Mouse (Mus musculus) left cerebral cortex, adult 6 months (tissue): ENCODE results near the gene Tmem198. TPM values are rescaled to one million over a fixed set of nuclear protein-coding genes. Genes with fewer than 3 reads are reported as not detected.

ENCODE experiments used
- long read RNA-seq, 2 experiments: library from polyadenylated mRNA; unstranded; transcript quantifications; one replicate each; pipeline ENCODE4 v2.0.0; 2019 to 2020
- polyA plus RNA-seq: library from polyadenylated mRNA; unstranded; fragments of <200 nt; fragmentation: Nextera tagmentation; gene quantifications from 2 replicates; pipeline ENCODE4 v1.2.3, GENCODE M21; 2021

The Tmem198 gene
- polyA plus RNA-seq: 52.6 and 63.4 TPM in 2 replicates
- long read RNA-seq, experiment 1, transcript Tmem198-202 (5 exons, 2,185 nt): major isoform, 198 of 370 reads
- long read RNA-seq, experiment 1, transcript Tmem198-201 (4 exons, 2,456 nt): minor isoform, 6 of 370 reads
- long read RNA-seq, experiment 1, partial matches to known transcripts: 6 of 370 reads
- long read RNA-seq, experiment 1, other reads (novel, unspliced or antisense): 160 of 370 reads
- long read RNA-seq, experiment 2, transcript Tmem198-202 (5 exons, 2,185 nt): major isoform, 33 of 74 reads
- long read RNA-seq, experiment 2, partial matches to known transcripts: 10 of 74 reads
- long read RNA-seq, experiment 2, other reads (novel, unspliced or antisense): 31 of 74 reads

DNA sequence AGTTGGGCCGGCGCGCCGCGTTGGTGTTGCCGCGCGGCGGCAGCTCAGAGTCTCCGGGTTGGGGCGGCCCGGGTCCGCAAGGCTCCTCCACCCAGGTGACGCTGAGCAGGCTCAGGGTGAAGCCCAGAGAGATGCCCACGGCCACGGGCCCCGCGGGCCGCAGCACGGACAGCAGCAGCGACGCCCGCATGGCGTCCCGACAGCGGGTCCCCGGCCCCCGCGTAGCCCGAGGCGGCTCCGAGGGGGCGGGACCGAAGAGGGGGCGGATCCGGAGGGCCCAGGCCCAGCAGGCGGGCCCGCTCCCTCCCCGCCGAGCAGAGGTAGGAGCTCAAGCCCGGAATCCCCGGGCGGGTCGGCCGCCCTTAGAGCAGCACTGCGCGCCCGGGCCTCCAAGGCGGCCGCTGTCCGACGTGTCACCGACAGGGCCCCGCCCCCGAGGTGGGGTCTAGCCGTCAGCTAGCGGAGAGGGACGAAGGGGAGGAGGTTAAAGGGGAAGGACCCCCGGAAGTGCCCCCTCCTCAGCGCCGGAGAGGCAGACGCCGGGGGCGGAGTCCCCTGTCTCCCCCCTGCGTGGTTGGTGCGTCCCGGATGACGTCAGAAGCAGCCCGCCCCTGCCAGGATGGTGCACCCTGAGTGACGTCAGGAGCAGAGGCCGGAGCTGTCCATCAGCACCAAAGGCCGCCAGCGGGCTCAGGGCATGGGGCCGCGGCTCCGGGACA lies at the start of gene Tmem198, which contains the start of gene Chpf:
TSS of gene Tmem198 (plus strand) at position 617 of the 719 bp plus-strand sequence.
TSS of gene Chpf (minus strand) at position 392 of the 719 bp plus-strand sequence.

GRCm38 (mm10) chr1:75435475-75436328 lies 43.6 kb upstream of the Tmem198 start, which contains the start of gene Gmppa:
Gmppa (plus strand) TSS chr1:75435930.

DNA sequence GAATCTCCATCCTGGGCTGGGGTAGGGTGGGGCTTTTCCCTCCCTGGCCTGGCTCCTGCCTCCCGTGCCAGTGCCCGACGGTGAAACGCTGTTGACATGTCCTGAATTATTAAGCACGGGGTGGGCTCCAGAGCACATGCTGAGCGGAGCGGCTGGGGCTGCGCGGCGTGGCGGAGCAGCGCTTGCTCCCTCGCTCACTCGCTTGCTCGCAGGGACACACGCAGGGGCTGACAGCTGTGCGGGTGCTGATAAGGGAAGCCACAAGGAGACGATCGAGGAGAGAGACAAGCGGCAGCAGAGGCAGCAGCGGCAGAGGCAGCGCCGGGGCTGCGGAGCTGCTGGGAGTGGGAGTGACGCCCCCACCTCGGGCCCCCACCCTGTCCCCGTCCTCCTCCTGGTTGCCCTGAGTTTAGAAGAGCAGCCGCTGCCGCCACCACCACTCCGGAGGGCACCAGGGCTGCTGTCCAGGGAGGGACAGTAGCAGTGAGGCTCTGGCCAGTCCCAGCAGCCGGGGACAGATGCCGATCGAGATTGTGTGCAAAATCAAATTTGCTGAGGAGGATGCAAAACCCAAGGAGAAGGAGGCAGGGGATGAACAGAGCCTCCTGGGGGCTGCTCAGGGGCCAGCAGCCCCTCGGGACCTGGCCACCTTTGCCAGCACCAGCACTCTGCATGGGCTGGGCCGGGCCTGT lies 28.9 kb upstream of the Tmem198 start, which contains the start of gene Asic4:
TSS of gene Asic4 (plus strand) at position 123 of the 692 bp plus-strand sequence.

DNA sequence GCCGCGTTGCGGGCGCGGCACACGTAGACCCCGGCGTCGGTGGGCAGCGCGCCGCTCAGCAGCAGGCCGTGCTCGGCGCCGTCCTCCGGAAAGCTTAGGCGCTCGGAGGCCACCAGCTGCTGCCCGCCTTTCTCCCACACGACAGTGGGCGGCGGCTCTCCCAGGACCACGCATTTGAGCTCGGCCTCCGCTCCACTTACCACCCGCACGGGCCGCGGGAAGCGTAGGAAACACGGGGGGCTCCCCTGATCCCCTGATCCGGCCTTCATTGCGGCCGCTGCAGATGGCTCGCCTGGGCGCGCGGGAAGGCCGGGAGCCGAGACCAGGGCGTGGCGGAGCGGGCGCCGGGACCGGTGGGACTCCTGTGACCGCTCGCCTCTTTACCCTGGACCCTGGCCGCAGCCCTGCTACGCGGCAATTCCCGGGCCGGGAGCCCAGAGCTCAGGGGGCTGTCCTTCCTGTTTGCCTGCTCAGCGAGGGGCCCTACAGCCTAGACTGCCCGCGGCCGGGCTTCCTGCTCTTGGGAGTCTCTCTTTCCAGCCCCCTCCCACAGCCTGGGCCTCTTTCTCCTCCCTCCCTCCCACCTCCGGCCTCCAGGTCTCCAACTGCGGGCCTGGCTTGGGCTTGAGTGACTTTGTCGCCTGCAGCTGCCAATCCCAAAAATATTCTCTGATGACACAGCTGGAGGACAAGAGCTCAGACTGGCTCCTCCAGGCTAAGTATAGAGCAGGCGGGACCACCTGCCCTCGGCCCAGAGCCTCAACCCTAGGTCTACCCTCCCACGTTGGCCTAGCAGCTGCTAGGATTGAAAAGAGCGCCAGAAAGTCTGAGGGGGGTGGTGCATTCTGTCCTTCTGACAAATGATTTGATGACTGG lies 26.9 kb downstream of the Tmem198 start, which contains the start of gene Obsl1:
TSS of gene Obsl1 (minus strand) at position 497 of the 876 bp plus-strand sequence.

DNA sequence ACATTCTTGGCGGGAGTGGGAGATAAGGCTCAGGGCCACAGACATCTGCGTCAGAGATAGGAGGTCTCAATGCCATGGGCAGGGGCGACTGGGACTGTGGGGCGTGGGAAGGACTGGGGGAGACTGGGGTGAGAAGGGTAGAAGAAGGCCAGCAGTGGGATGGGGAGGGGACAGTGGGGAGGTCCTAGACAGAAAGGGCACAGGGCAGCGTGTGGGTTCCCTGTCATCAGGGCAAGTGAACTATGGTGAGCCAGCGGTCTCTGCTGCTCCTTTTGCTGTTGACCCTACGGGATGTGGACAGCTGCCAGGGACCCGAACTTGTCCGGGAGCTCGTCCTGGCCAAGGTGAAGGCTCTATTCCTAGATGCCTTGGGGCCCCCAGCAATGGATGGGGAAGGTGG lies 27.7 kb downstream of the Tmem198 start, which contains the start of gene Inha:
TSS of gene Inha (plus strand) at position 72 of the 400 bp plus-strand sequence.

DNA sequence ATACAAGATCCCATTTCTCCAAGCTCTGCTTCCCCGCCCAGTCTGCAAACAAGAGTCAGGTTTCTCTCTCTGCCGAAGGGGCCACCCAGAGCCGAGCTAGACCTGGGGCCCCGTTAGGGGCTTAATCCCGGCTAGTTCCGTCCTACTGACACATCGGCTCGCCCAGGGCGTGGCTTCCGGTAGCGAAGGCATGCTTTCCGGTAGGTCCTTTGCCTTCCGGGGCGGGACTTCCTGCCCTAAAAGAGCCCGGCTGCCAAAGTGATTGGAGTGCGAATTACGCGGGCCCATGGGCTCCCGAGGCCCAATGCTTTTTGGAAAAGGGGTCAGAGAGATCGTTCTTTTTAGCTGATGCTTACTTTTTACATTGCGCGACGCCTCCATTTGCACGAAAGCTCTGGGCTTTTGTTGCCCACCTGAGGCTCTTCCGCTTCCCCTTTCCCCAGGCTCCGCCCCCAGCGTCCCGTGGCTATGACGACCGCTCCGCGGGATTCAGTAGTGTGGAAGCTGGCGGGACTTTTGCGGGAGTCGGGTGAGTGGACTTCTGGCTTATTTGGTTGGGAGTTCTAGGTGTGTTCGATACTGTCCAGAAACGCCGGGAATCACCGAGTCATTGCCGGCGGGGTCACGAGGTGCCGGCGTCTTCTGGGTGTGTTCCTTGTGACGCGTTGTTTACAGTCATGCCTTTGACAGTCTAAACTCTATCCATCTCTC lies 42.1 kb downstream of the Tmem198 start, which contains the start of gene Stk11ip:
TSS of gene Stk11ip (plus strand) at position 209 of the 711 bp plus-strand sequence.

Other genes starting within 250 kb of the Tmem198 start
- gene A630095N17Rik, start 247.4 kb upstream of the Tmem198 start, polyA plus RNA-seq: not detected in 2 replicates
- 57.8 and 73.1 TPM in 2 replicates for gene Dnajb2, start 243.1 kb upstream of the Tmem198 start, polyA plus RNA-seq
- 113 and 159 TPM in 2 replicates for gene Ptprn, start 215.0 kb upstream of the Tmem198 start, polyA plus RNA-seq
- gene Resp18, start 201.1 kb upstream of the Tmem198 start, polyA plus RNA-seq: 215 and 275 TPM in 2 replicates
- gene Dnpep, start 161.5 kb upstream of the Tmem198 start, polyA plus RNA-seq: 81.6 and 92.2 TPM in 2 replicates
- gene Des, start 119.2 kb upstream of the Tmem198 start, polyA plus RNA-seq: 1.2 and 1.5 TPM in 2 replicates
- 46.1 and 63.7 TPM in 2 replicates for gene Speg, start 104.2 kb upstream of the Tmem198 start, polyA plus RNA-seq
- gene Gmppa, start 43.6 kb upstream of the Tmem198 start, polyA plus RNA-seq: 27.0 and 29.7 TPM in 2 replicates
- gene Asic4, start 29.1 kb upstream of the Tmem198 start, polyA plus RNA-seq: 2.7 and 3.6 TPM in 2 replicates
- 47.4 and 88.6 TPM in 2 replicates for gene Chpf, start 225 bp upstream of the Tmem198 start, polyA plus RNA-seq
- 5.8 and 8.1 TPM in 2 replicates for gene Obsl1, start 26.9 kb downstream of the Tmem198 start, polyA plus RNA-seq
- 3.2 and 4.8 TPM in 2 replicates for gene Inha, start 27.5 kb downstream of the Tmem198 start, polyA plus RNA-seq
- 12.6 and 13.3 TPM in 2 replicates for gene Stk11ip, start 42.0 kb downstream of the Tmem198 start, polyA plus RNA-seq
- 29.4 and 48.5 TPM in 2 replicates for gene Slc4a3, start 66.7 kb downstream of the Tmem198 start, polyA plus RNA-seq